Mouse (Mus musculus): ENCODE measurements around the gene Cdh13.
"Not testable (repeated sequence)": the region's sequence is repeated elsewhere in the genome, so short reads cannot be mapped to it uniquely, and the experiment has no call there.

Gene Cdh13

GRCm38 (mm10) chr8:118709366-118709765 is 425.8 kb downstream of the Cdh13 start:
- DNase-seq, result no peak

- DNase-seq, result no peak
These were observed 428.1 kb downstream of the Cdh13 start for GRCm38 (mm10) chr8:118711631-118712030.

GRCm38 (mm10) chr8:118713111-118713510 is 429.6 kb downstream of the Cdh13 start:
- DNase-seq, result no peak

DNA sequence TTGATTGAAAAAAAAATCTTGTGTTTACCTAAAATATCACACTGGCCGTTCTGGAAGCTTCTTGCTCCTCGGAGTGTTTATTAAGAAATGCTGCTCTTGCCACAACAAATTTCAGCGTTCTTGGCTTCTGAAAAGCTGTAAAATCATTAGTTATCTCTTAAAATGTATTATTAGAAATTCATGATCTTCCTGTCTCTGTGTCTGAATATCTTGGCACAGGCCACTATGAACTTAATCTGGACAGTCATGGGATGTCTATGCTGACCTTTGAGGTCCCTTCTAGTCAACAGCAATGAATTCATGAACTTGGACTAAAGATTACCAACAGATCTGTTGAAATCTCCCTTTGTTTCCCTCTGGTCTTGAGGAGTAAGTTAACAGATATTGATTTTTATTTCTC is 430.1 kb downstream of the Cdh13 start:
- no peak for DNase-seq

DNA sequence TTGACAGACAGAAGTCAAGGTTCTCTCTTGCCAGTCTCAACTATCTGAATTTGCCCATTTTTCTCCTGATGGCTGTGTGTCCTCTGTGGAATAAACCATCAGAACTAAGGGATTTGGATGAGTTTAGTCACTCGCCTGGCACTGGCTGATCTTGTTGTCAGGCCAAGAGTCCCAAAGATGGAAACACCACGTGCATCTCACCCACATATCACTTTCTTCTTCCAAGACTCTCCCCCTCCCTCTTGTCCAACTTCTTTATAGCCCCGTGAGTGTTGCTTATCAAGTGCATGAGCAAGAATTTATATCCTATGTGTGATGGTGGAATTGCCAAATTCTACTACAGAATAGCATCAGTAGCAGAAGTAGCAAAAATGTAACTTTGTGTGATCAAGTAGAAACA is 439.4 kb downstream of the Cdh13 start:
- peak; percentile 45 for DNase-seq

- no peak for DNase-seq
These were observed 442.1 kb downstream of the Cdh13 start for GRCm38 (mm10) chr8:118725651-118726050.

DNA sequence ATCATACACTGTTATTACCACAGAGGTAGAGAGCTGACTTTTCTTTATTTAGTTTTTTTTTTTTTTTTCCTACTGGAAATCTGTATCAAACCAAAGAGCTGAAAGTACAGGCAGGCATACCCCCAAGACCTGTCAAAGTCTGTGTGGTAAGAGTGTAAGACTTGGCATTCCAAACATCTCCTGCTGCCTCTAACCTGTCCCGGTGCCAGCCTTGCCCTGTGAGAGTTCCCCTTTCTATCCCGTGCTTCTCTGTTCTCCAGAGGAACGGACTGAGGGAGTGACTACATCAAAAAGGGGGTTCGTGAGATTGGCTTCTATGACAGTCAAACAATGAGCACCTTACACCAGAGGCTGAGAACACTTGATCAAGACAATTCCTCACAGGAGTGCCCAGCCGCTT is 458.2 kb downstream of the Cdh13 start:
- DNase-seq, result no peak

- DNase-seq, result no peak
These were observed 461.5 kb downstream of the Cdh13 start for GRCm38 (mm10) chr8:118744991-118745390.

- DNase-seq, result no peak
These were observed 464.6 kb downstream of the Cdh13 start for GRCm38 (mm10) chr8:118748041-118748604.

GRCm38 (mm10) chr8:118749191-118749590 is 465.7 kb downstream of the Cdh13 start:
- no peak for DNase-seq

GRCm38 (mm10) chr8:118749786-118750185 is 466.3 kb downstream of the Cdh13 start:
- no peak for DNase-seq

GRCm38 (mm10) chr8:118753710-118754109 is 470.2 kb downstream of the Cdh13 start:
- no peak for DNase-seq

DNA sequence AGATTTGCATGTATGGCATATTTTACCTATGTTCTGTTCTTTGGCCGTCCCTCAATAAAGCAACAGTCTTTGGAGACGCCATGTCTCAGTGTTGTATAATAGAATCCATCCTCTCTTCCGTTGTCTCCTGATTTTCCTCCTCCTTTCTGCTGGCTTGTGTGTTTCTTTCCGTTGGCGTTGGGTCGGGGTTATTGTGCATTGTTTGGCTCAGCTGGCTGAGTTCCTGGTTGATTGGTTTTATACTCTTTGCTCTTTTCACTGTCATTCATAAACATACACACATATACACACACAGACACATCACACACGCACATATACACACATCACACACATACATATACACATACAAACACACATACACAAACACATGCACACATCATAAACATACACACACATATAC is 470.6 kb downstream of the Cdh13 start:
- DNase-seq, result no peak

GRCm38 (mm10) chr8:118777507-118777906 is 494.0 kb downstream of the Cdh13 start:
- DNase-seq, result not testable (repeated sequence)

- no peak for DNase-seq
These were observed 494.8 kb downstream of the Cdh13 start for GRCm38 (mm10) chr8:118778374-118778773.

GRCm38 (mm10) chr8:118785646-118786045 is 502.1 kb downstream of the Cdh13 start:
- DNase-seq, result no peak

GRCm38 (mm10) chr8:118789649-118790048 is 506.1 kb downstream of the Cdh13 start:
- DNase-seq, result peak; percentile 43

DNA sequence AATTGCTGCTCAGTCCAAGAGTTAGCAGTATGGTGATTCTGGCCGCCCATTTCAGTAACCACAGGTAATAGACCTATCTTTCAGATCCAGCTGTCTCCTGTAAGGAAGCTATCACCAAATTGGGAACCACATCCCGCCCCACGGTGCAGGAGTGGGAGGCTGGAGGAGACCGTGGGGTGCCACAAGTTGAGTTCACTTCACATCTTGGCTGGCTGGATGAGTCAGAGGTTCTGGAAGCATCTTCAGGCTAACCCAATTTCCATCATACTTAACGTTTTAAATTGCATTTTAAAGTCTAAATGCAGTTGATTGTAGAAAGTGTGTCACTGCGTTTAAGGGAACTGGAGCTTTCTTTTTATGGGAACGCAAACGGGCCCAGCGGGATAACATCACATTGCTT is 511.4 kb downstream of the Cdh13 start:
- peak; percentile 54 for DNase-seq

DNA sequence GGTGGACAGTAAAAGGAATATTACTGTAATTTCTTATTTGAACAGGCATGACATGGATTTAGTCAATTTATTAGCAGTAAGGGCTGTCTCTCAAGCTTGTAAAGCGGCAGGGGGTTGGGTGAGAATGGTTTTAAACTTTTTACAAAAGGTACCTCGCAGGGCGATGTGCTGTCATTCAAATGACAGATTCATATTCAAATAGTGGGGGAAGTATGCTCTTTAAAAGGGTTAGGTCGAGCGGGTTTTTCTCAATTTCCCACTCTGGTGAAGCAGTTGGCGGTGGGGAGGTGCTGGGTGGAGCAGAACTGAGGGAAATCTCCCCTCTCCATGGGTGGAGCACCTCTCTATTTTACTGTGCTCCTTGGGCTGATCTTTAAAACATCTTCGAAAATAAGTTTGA is 513.0 kb downstream of the Cdh13 start:
- DNase-seq, result no peak

DNA sequence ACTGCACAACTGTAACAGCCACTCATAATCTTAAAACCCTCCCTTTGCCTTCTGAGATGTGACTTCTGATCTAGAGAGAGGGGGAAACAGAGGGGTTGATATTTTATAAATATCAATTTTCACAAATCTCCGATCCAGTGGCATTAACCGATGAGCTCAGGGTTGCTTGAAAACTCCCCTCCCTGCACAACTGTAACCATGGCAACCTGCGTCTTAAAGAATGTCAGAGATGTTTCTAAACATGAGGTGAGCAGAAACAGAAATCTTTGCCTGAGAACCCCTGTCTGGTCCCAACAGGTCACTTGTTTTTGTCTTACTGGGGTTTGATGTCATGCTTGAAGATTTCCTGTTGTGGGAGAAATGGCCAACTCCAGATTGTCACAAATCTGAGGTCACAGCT is 513.6 kb downstream of the Cdh13 start:
- DNase-seq, result no peak

- DNase-seq, result no peak
These were observed 519.6 kb downstream of the Cdh13 start for GRCm38 (mm10) chr8:118803168-118803567.

DNA sequence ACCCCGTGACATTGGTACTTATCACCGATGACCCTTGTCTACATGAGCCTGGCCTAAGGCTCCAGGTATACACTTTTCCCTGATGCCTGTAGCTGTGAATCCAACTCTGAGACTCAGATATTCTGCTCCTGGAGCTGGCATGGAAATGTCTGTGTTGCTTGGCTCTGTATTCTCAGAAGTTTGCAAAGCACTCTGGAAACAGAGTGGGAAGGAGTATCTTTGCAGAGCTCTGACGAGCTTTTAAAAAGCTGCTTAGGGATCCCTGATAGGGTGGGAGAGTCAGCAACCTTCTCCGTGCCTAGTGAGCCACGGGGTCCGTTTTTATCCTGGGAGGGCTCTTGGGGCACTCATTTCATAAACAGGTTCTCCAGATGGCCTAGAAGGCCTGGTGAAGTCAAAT is 526.1 kb downstream of the Cdh13 start:
- DNase-seq, result no peak

DNA sequence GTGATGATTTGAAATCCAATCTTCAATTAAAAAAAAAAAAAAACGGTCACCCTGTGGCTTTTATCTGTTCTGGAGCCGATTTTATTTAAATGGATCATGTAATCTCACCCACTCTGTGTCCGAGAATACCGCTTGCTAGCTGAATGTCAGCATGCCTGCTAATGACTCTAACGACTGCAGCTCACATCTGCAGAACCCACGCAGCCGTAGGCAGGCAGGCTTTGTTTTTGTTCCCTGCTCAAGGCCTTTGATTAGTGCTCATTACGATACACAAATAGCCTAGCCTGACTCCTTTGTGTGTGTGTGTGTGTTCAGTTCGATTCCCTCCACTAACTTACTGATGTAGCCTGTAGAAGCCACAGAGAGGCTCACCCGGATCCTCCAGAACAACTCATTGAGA is 531.5 kb downstream of the Cdh13 start:
- DNase-seq, result no peak

DNA sequence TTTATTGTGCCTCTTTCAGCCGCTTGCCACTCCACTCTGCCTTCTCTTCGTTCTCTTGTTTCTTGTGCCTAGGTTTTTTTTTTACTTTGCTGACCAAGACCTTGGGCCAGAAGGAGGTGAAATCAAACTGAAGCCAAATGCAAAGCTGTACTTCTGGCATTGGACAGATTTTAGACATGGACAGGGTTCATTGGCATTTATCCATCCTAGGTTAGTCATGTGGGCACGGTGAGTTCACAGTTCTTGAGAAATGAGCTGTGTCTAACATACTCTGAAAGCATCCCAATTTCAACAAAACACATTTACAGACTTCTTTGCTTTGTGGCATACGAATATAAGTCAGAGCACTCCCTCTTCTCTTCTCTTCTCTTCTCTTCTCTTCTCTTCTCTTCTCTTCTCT is 543.2 kb downstream of the Cdh13 start:
- DNase-seq, result no peak

GRCm38 (mm10) chr8:118827726-118828125 is 544.2 kb downstream of the Cdh13 start:
- DNase-seq, result no peak

GRCm38 (mm10) chr8:118830291-118830690 is 546.8 kb downstream of the Cdh13 start:
- peak; percentile 38 for DNase-seq
